Mouse (Mus musculus) limb, embryonic 14.5 days (tissue): Measurements from ENCODE around the gene Ssrp1. TPM values are rescaled to one million over a fixed set of nuclear protein-coding genes. Genes with fewer than 3 reads are reported as not detected.

Experiments used
- ATAC-seq: fragments of 200-750 bp; cut with Nextera tagmentation; 2 replicates; pipeline ENCODE4 v1.8.0; 2017; ENCODE audit warnings: low read depth, moderate number of reproducible peaks, moderate TSS enrichment; ENCODE audit not compliant: low FRiP score
- DNase-seq: peaks from one replicate; pipeline ENCODE4 v3.0.0-alpha.2; 2015; ENCODE audit warnings: low spot score
- H3K27ac ChIP-seq: fragments of 300-500 bp; sonication (generic); replicated peaks from 2 replicates; pipeline ENCODE4 v1.5.1; 2014; ENCODE audit warnings: low read depth, mild to moderate bottlenecking, low read length, moderate library complexity, mixed read lengths
- H3K27me3 ChIP-seq: fragments of 300-500 bp; sonication (generic); 2 replicates; pipeline ENCODE4 v1.6.1; 2014; ENCODE audit warnings: low read length, mixed read lengths; ENCODE audit not compliant: control insufficient read depth, insufficient read depth
- H3K36me3 ChIP-seq: fragments of 300-500 bp; sonication (generic); 2 replicates; pipeline ENCODE4 v1.6.1; 2014; ENCODE audit warnings: mild to moderate bottlenecking, low read length, moderate library complexity, mixed read lengths; ENCODE audit not compliant: control insufficient read depth, insufficient read depth
- H3K4me1 ChIP-seq: fragments of 300-500 bp; sonication (generic); 2 replicates; pipeline ENCODE4 v1.6.1; 2014; ENCODE audit warnings: antibody characterized with exemption, low read length, mixed read lengths; ENCODE audit not compliant: control insufficient read depth, insufficient read depth
- H3K4me2 ChIP-seq: fragments of 300-500 bp; sonication (generic); replicated peaks from 2 replicates; pipeline ENCODE4 v1.6.1; 2014; ENCODE audit warnings: low read depth, mild to moderate bottlenecking, low read length, moderate library complexity; ENCODE audit not compliant: severe bottlenecking
- H3K4me3 ChIP-seq: fragments of 300-500 bp; sonication (generic); replicated peaks from 2 replicates; pipeline ENCODE4 v1.5.1; 2014; ENCODE audit warnings: low read length
- H3K9ac ChIP-seq: fragments of 300-500 bp; sonication (generic); 2 replicates; pipeline ENCODE4 v1.6.1; 2014; ENCODE audit warnings: mild to moderate bottlenecking, low read depth, low read length, moderate library complexity; ENCODE audit not compliant: severe bottlenecking
- H3K9me3 ChIP-seq: fragments of 300-500 bp; sonication (generic); 2 replicates; pipeline ENCODE4 v1.6.1; 2016; ENCODE audit warnings: low read length; ENCODE audit not compliant: control insufficient read depth
- POLR2A ChIP-seq: fragments of 200-500 bp; IDR thresholded peaks from 2 replicates; pipeline ENCODE4 v1.8.0; 2012; ENCODE audit warnings: inconsistent platforms, mild to moderate bottlenecking, moderate library complexity, borderline replicate concordance; ENCODE audit not compliant: insufficient read depth, insufficient read length; ENCODE audit errors: extremely low read depth
- WGBS: fragments of 180-500 bp; shearing (Covaris S2); extraction: QIAGEN DNeasy Blood & Tissue Kit; methylation state at CpG from one replicate; pipeline ENCODE4 v1.1.7; 2014; 5-methylcytosine and 5-hydroxymethylcytosine counted together
- polyA plus RNA-seq, 2 experiments: library from polyadenylated mRNA; depleted of rRNA in 1 of 2; stranded (reverse) in 1 of 2; unstranded in 1 of 2; fragments of >200 nt; fragmentation: Nextera tagmentation in 1 of 2; extraction: Ambion mirVana in 1 of 2; gene quantifications; 2 replicates each; pipeline versions ENCODE4 v1.2.1 to v1.2.3; 2012 to 2014

Ssrp1 gene
- polyA plus RNA-seq, 2 experiments: 242 to 256 TPM

DNA sequence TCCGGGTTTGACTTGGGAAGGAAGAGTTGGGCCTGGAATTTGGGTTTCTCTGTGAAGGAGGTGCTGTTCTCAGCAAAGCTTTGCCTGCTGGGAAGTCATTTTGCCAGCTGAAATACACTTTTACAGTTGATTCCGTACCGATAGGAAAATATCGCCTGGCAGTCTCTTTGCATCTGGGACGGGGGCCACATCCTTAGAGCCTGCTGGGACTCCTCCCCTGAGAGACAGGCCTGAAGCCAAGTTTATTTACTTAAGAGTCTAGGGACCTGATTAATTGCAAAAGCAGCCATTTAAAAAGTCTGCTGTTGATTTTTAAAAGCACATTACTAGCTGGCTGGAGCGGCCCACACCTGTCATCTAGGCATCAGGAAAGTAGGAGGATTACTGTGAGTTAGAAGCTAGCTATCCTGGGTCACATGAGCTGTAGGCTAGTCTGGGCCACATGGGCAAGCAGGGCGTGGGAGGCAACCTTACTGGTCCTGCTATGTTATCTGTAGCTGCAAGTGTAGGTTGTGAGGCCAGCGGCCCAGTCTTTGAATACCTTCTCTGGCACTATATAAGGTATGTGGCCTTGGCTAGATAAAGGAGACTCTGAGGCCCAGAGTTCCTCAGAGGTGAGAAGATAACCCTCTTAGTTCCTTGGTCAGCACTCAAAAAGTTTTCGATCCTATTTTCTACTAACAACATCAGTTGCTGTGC lies 25.0 kb upstream of the Ssrp1 start:
- H3K4me2 ChIP-seq: no peak overlapping the region
- peak overlapping the region; percentile 38; the same call in 1 of the 2 replicates for H3K27ac ChIP-seq
- no peaks in the 10 kb centered on the region for H3K27me3 ChIP-seq
- no peak for DNase-seq
- no peaks in the 10 kb centered on the region for H3K36me3 ChIP-seq
- no peak overlapping the region for H3K4me3 ChIP-seq
- 0 out of 2 replicates have a peak overlapping the region, but pooled peaks have one; percentile 6 for H3K9ac ChIP-seq
- no peaks in the 10 kb centered on the region for H3K9me3 ChIP-seq
- ATAC-seq: 0 out of 2 replicates have a peak, but pooled peaks have one; percentile 23
- no peak for TF ChIP-seq POLR2A
- peaks cover 5% of the 10 kb centered on the region for H3K4me1 ChIP-seq
- WGBS: 41% methylated on average over 9 of the region's 9 CpGs

DNA sequence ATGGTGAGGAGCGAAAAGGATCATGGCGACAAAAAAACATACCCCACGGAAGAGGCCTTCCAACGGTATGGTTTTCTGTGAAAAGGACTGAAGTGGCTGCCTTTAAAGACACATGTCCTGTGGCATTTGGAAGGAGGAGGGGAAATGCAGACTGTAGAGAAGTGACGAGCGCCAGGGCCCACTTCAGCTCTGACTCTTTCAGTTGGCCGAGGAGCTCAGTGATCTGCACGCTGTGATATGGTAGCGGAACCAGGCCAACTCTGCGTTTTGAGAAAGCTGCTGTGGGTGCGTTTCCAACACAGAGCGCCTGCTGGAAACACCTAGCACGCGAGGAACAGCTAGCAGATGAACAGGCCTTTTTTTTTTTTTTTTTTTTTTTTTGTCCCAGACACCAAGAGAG lies 24.4 kb upstream of the Ssrp1 start:
- H3K36me3 ChIP-seq: no peaks in the 10 kb centered on the region
- 78% methylated on average over 14 of the region's 14 CpGs for WGBS

DNA sequence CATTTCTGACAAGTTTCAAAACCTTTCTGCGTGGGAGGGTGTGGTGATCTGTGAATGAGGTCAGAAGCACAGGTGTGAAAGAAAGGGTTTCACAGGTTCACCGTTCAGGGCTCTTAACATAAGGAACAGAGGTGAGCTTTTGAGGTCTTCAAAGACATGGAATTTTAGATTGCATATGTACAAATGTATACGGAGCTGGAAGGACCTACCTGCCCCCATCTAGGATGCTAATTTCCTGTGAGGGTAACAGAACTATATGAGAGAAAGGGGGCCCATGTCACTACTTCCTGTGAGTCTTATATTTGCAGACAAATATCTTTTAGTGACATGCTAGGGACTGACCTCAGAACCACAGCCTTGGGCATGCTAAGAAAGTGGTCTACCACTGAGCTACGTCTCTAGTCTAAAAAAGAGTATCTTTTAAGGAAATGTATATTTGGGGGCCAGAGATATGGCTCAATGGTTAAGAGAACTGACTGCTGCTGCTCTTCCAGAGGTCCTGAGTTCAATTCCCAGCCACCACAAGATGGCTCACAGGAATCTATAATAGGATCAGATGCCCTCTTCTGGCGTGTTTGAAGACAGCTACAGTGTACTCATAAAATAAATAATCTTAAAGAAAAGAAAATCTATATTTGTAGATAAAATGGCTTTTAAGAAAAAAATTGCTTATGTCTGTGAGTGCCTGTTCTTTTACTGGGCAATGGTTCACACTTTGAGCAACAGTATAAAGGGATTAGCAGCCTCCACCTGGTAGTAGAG lies 23.0 kb upstream of the Ssrp1 start:
- H3K27ac ChIP-seq: no peak overlapping the region
- H3K4me1 ChIP-seq: peaks cover 5% of the 10 kb centered on the region
- H3K9me3 ChIP-seq: no peaks in the 10 kb centered on the region
- DNase-seq (no peak), ATAC-seq (no peak)
- no peak overlapping the region for H3K4me2 ChIP-seq
- no peaks in the 10 kb centered on the region for H3K27me3 ChIP-seq
- no peak for TF ChIP-seq POLR2A
- no peak overlapping the region for H3K4me3 ChIP-seq
- H3K9ac ChIP-seq: no peak overlapping the region
- WGBS: 74% methylated on average over 5 of the region's 5 CpGs
- no peaks in the 10 kb centered on the region for H3K36me3 ChIP-seq

More for the DNA sequence above, 24.4 kb upstream of the Ssrp1 start:
- Histone ChIP-seq H3K9me3 (no peaks in the 10 kb centered on the region), H3K4me1 (peaks cover 5% of the 10 kb centered on the region), H3K27me3 (no peaks in the 10 kb centered on the region), H3K9ac (no peak overlapping the region), H3K27ac (peak overlapping the region; percentile 38; the same call in 1 of the 2 replicates), H3K4me3 (no peak overlapping the region), H3K4me2 (no peak overlapping the region)
- no peak for DNase-seq
- ATAC-seq: no peak
- TF ChIP-seq POLR2A: no peak

DNA sequence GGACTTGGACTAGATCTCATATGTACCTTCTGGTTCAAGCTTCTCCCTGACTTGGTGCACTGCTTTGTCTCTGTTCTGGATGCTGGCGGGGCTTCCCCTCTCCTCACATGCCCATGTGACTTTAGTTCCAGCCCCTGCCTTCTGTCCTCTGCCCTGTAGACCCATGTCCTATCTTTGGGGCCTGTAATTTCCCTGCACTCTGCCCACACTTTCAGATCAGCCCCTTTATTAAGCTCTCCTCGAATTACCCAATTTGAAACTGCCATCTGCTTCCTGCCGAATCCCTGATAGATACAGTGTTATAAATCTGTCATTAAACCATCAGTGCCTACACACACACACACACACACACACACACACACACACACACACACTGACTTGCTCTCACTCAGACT lies 22.4 kb upstream of the Ssrp1 start:
- Histone ChIP-seq H3K9me3 (no peaks in the 10 kb centered on the region), H3K9ac (no peak overlapping the region), H3K36me3 (no peaks in the 10 kb centered on the region), H3K4me2 (no peak overlapping the region), H3K4me1 (peaks cover 5% of the 10 kb centered on the region), H3K27ac (no peak overlapping the region), H3K27me3 (no peaks in the 10 kb centered on the region), H3K4me3 (no peak overlapping the region)
- 15% methylated on average over 3 of the region's 3 CpGs for WGBS
- TF ChIP-seq POLR2A: no peak
- ATAC-seq: no peak
- no peak for DNase-seq

DNA sequence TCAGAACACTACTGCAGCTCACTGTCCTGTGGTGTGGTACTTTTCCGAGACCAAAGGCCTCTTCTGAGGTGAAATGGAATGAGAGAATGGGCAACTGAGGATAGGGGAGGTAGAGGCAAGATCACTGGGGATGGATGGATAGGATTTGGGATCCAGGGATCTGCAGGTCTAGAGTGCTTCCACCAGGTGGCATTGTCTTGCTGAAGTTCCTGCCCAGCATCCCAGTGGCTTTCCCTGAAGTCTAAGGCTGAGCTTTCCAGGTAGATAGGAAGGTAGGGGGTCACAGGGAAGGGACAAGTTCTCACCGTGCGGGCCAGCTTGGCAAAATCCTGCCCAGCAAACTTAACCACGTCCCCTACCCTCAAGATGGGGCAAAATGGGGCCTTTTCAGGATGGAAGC lies 15.0 kb upstream of the Ssrp1 start:
- 17% methylated on average over 4 of the region's 4 CpGs for WGBS
- H3K4me1 ChIP-seq: no peaks in the 10 kb centered on the region
- no peak overlapping the region for H3K4me3 ChIP-seq
- TF ChIP-seq POLR2A: no peak
- ATAC-seq (no peak), DNase-seq (no peak)
- H3K27me3 ChIP-seq: no peaks in the 10 kb centered on the region
- H3K27ac ChIP-seq: no peak overlapping the region
- no peaks in the 10 kb centered on the region for H3K9me3 ChIP-seq
- no peak overlapping the region for H3K4me2 ChIP-seq
- H3K9ac ChIP-seq: no peak overlapping the region
- no peaks in the 10 kb centered on the region for H3K36me3 ChIP-seq
